Mouse (Mus musculus) forebrain, embryonic 16.5 days (tissue): Measurements from ENCODE around the gene Galnt14. TPM values are rescaled to one million over a fixed set of nuclear protein-coding genes. Genes with fewer than 3 reads are reported as not detected.

Experiments used
- ATAC-seq: fragments of 200-750 bp; cut with Nextera tagmentation; 2 replicates; pipeline ENCODE4 v1.8.0; 2017; ENCODE audit warnings: mild to moderate bottlenecking, moderate library complexity
- H3K27ac ChIP-seq: fragments of 300-500 bp; sonication (generic); 2 replicates; pipeline ENCODE4 v1.5.1; 2014; ENCODE audit warnings: low read length, control low read depth
- H3K27me3 ChIP-seq: fragments of 300-500 bp; sonication (generic); replicated peaks from 2 replicates; pipeline ENCODE4 v1.6.1; 2014; ENCODE audit warnings: low read length; ENCODE audit not compliant: control insufficient read depth, insufficient read depth
- H3K36me3 ChIP-seq: fragments of 300-500 bp; sonication (generic); 2 replicates; pipeline ENCODE4 v1.6.1; 2014; ENCODE audit not compliant: control insufficient read depth, insufficient read depth
- H3K4me1 ChIP-seq: fragments of 300-500 bp; sonication (generic); replicated peaks from 2 replicates; pipeline ENCODE4 v1.6.1; 2014; ENCODE audit warnings: low read length; ENCODE audit not compliant: control insufficient read depth, insufficient read depth
- H3K4me2 ChIP-seq: fragments of 300-500 bp; sonication (generic); 2 replicates; pipeline ENCODE4 v1.6.1; 2014; ENCODE audit warnings: mild to moderate bottlenecking, low read length, control low read depth
- H3K4me3 ChIP-seq: fragments of 300-500 bp; sonication (generic); replicated peaks from 2 replicates; pipeline ENCODE4 v1.5.1; 2014; ENCODE audit warnings: mild to moderate bottlenecking, low read length, control low read depth
- H3K9ac ChIP-seq: fragments of 300-500 bp; sonication (generic); replicated peaks from 2 replicates; pipeline ENCODE4 v1.6.1; 2014; ENCODE audit warnings: low read depth, low read length, control low read depth
- H3K9me3 ChIP-seq: fragments of 300-500 bp; sonication (generic); 2 replicates; pipeline ENCODE4 v1.6.1; 2016; ENCODE audit warnings: low read length; ENCODE audit not compliant: control insufficient read depth
- WGBS: fragments of 180-500 bp; shearing (Covaris S2); extraction: QIAGEN DNeasy Blood & Tissue Kit; methylation state at CpG from one replicate; pipeline ENCODE4 v1.1.7; 2014; 5-methylcytosine and 5-hydroxymethylcytosine counted together
- polyA plus RNA-seq: library from polyadenylated mRNA; unstranded; fragments of >200 nt; fragmentation: Nextera tagmentation; extraction: Ambion mirVana; gene quantifications from 2 replicates; pipeline ENCODE4 v1.2.1, GENCODE M21; 2015

Galnt14 gene
- polyA plus RNA-seq, 1 experiment from 2014 or later, result 12.3 TPM

DNA sequence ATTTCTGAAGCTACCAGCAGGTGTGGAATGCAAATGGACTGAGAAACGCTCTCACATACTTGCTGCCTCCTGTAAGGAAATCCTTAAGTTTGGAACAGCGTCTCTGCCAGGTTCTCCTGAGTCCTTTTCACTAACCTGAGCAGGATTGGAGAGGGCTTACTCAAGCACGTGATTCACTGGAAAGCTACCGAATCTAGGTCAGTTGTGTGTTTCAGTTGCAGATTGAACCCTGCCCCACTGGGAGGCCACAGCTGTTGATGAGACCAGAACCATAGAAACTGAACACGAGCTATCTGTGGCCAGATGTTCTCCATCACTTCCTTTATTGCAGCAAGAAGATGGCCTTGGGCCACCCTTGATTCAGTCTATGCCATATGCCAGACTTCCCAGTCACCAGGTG, 38.3 kb downstream of the Galnt14 start:
- no peaks in the 10 kb centered on the region for H3K27me3 ChIP-seq
- no peak overlapping the region for H3K4me2 ChIP-seq
- no peak for ATAC-seq
- H3K36me3 ChIP-seq, result no peaks in the 10 kb centered on the region
- no peaks in the 10 kb centered on the region for H3K9me3 ChIP-seq
- H3K4me1 ChIP-seq, result 0 out of 2 replicates have a peak, but pooled peaks cover 3% of the 10 kb centered on the region
- 75% methylated on average over 5 of the region's 5 CpGs for WGBS
- H3K4me3 ChIP-seq, result no peak overlapping the region
- H3K9ac ChIP-seq, result no peak overlapping the region
- no peak overlapping the region for H3K27ac ChIP-seq

GRCm38 (mm10) chr17:73670048-73670447, 40.2 kb downstream of the Galnt14 start:
- Histone ChIP-seq H3K4me2 (no peak overlapping the region), H3K4me3 (no peak overlapping the region), H3K27me3 (no peaks in the 10 kb centered on the region), H3K36me3 (no peaks in the 10 kb centered on the region), H3K9ac (no peak overlapping the region), H3K9me3 (no peaks in the 10 kb centered on the region), H3K4me1 (0 out of 2 replicates have a peak, but pooled peaks cover 3% of the 10 kb centered on the region), H3K27ac (no peak overlapping the region)
- WGBS, result 33% methylated on average over 2 of the region's 2 CpGs
- ATAC-seq, result peak; percentile 84

DNA sequence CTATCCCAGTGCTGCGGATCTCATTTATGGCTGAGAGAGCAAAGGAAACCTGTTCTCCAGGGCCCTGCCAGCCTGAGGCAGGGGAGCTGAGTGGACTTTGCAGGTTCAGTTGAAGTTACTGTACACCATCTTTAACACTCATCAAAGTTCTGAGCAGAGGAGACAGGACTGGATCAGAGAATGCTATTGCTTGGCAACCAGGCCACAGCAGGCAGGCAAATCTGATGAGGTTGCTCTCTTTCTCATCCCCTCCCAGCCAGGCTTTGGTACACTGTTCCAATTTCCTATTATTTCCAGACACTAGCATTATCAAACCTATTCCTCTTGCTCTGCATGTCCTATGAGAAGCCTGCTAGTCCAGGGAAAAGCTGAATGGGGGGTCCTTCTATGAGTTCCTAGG, 41.3 kb downstream of the Galnt14 start:
- Histone ChIP-seq H3K27me3 (no peaks in the 10 kb centered on the region), H3K36me3 (no peaks in the 10 kb centered on the region), H3K4me3 (no peak overlapping the region), H3K9me3 (no peaks in the 10 kb centered on the region), H3K4me1 (0 out of 2 replicates have a peak, but pooled peaks cover 3% of the 10 kb centered on the region), H3K9ac (no peak overlapping the region), H3K27ac (no peak overlapping the region), H3K4me2 (no peak overlapping the region)
- WGBS, result 88% methylated on average over 1 of the region's 1 CpGs
- no peak for ATAC-seq

- Histone ChIP-seq H3K4me1 (peaks cover 5% of the 10 kb centered on the region), H3K4me3 (no peak overlapping the region), H3K4me2 (no peak overlapping the region), H3K9me3 (no peaks in the 10 kb centered on the region), H3K9ac (no peak overlapping the region), H3K27me3 (no peaks in the 10 kb centered on the region), H3K36me3 (no peaks in the 10 kb centered on the region), H3K27ac (no peak overlapping the region)
- ATAC-seq, result no peak
- 74% methylated on average over 3 of the region's 3 CpGs for WGBS
Observed at GRCm38 (mm10) chr17:73663237-73663636, 47.0 kb downstream of the Galnt14 start.

DNA sequence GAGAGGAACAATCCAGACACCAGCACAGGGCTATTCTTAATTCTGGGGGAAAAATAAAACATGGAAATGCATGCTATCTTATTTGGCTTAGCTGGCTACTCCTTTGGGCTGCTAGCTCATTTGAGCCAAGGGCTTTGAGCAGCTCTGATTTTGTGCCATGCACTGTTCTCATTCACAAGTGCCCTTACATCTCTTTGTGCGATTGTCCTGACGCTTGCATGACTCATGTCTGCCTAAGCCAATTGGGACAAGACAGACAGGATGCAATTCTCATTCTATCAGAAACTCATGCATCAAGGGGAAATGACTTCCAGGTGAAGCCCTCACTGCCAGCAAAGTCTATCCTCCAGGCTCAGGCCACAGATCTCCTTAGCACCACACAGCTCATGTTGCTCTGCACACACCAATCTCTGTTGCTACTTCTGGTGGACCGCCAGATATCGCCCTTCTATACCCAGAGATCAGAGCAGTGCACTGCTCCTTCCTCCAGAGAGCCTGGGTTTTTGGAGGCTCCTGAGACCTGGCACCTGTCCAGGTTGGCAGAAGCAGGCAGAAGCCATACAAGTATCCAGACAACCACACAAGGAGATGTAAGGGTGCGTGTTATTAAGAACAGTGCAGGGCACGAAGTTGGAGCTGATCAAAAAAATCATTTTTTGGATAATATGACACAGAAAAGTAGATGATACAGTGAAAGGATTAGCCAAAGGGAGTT, 51.4 kb downstream of the Galnt14 start:
- H3K9me3 ChIP-seq, result no peaks in the 10 kb centered on the region
- H3K27me3 ChIP-seq, result no peaks in the 10 kb centered on the region
- no peak overlapping the region for H3K9ac ChIP-seq
- H3K4me3 ChIP-seq, result no peak overlapping the region
- peak; percentile 49; the same call in 1 of the 2 replicates for ATAC-seq
- H3K27ac ChIP-seq, result no peak overlapping the region
- no peak overlapping the region for H3K4me2 ChIP-seq
- H3K36me3 ChIP-seq, result no peaks in the 10 kb centered on the region
- WGBS, result 70% methylated on average over 6 of the region's 6 CpGs
- H3K4me1 ChIP-seq, result peaks cover 5% of the 10 kb centered on the region

DNA sequence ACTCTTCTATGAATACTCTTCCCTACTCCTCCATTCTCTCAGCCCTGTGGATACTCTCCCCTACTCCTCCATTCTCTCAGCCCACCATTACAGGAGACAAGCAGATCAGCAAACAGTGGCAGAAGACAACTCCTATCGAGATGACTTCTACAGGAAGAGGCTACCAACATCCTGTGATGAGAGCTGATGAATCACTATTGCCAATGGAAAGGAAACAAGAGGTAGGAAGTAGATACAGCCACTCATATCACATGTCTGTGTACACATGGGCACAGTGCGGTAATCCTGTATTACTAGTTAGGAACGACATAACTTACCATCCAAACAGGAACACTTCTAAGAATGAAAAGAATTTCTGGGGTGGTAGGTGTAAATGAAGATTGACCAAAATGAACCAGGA, 53.9 kb downstream of the Galnt14 start:
- ATAC-seq, result no peak
- WGBS, result 89% methylated on average over 3 of the region's 3 CpGs
- no peak overlapping the region for H3K4me2 ChIP-seq
- no peaks in the 10 kb centered on the region for H3K27me3 ChIP-seq
- H3K9me3 ChIP-seq, result no peaks in the 10 kb centered on the region
- H3K36me3 ChIP-seq, result no peaks in the 10 kb centered on the region
- H3K4me3 ChIP-seq, result no peak overlapping the region
- H3K9ac ChIP-seq, result no peak overlapping the region
- H3K27ac ChIP-seq, result no peak overlapping the region
- H3K4me1 ChIP-seq, result peaks cover 5% of the 10 kb centered on the region

DNA sequence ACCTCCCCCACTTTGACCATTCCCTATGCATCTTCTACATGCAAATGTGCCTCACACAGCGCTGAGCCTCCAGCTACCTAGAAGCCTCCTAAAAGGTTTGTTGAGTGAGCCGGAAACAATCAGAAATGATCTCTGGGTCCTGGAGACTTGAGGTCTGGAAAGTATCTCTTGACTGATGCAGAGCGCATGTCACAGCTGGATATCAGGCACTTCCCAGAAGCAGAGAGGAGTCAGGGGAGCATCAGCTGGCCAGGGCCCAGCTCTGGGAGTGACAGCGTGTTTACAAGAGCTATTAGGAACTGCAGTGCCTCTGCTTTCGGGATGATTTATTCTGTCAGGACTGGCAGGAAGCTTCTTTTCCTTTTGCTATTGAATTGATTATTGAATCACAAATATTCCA, 56.0 kb downstream of the Galnt14 start:
- no peak overlapping the region for H3K4me2 ChIP-seq
- no peaks in the 10 kb centered on the region for H3K27me3 ChIP-seq
- H3K27ac ChIP-seq, result no peak overlapping the region
- no peaks in the 10 kb centered on the region for H3K9me3 ChIP-seq
- H3K4me1 ChIP-seq, result peaks cover 5% of the 10 kb centered on the region
- H3K36me3 ChIP-seq, result no peaks in the 10 kb centered on the region
- no peak overlapping the region for H3K4me3 ChIP-seq
- 62% methylated on average over 5 of the region's 5 CpGs for WGBS
- no peak overlapping the region for H3K9ac ChIP-seq
- ATAC-seq, result peak; percentile 31; the same call in 1 of the 2 replicates

DNA sequence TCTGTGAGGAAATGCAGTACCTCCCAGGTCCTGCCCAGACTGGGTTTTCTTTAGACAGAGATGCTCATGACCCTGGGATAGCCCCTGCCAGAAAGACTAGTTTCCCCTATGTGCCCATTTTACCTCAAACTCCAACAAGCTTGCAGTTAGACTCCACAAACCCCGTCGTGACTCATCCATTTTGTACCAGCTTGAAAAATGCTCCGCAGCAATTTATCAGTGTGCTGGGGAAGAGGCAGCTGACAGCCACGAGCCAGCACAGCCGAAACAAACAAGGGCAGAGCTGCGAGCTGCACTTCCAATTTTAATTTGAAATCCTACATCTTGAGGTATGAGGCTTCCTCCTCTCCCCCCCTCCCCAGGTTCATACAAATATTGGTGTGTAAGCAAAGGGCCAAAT, 60.9 kb downstream of the Galnt14 start:
- no peak overlapping the region for H3K9ac ChIP-seq
- WGBS, result 77% methylated on average over 6 of the region's 6 CpGs
- H3K4me2 ChIP-seq, result no peak overlapping the region
- no peak overlapping the region for H3K27ac ChIP-seq
- H3K4me1 ChIP-seq, result no peaks in the 10 kb centered on the region
- no peak for ATAC-seq
- no peak overlapping the region for H3K4me3 ChIP-seq
- no peaks in the 10 kb centered on the region for H3K36me3 ChIP-seq
- no peaks in the 10 kb centered on the region for H3K27me3 ChIP-seq
- no peaks in the 10 kb centered on the region for H3K9me3 ChIP-seq

GRCm38 (mm10) chr17:73641676-73642075, 68.6 kb downstream of the Galnt14 start:
- no peak for ATAC-seq
- no peaks in the 10 kb centered on the region for H3K27me3 ChIP-seq
- H3K4me2 ChIP-seq, result no peak overlapping the region
- no peaks in the 10 kb centered on the region for H3K9me3 ChIP-seq
- no peak overlapping the region for H3K4me3 ChIP-seq
- 88% methylated on average over 7 of the region's 7 CpGs for WGBS
- no peak overlapping the region for H3K27ac ChIP-seq
- H3K4me1 ChIP-seq, result no peaks in the 10 kb centered on the region
- no peaks in the 10 kb centered on the region for H3K36me3 ChIP-seq
- no peak overlapping the region for H3K9ac ChIP-seq

GRCm38 (mm10) chr17:73640117-73640480, 70.2 kb downstream of the Galnt14 start:
- no peak overlapping the region for H3K4me2 ChIP-seq
- WGBS, result 53% methylated on average over 3 of the region's 3 CpGs
- H3K27me3 ChIP-seq, result no peaks in the 10 kb centered on the region
- H3K4me3 ChIP-seq, result no peak overlapping the region
- H3K9ac ChIP-seq, result no peak overlapping the region
- no peaks in the 10 kb centered on the region for H3K4me1 ChIP-seq
- no peaks in the 10 kb centered on the region for H3K36me3 ChIP-seq
- ATAC-seq, result no peak
- H3K9me3 ChIP-seq, result no peaks in the 10 kb centered on the region
- H3K27ac ChIP-seq, result no peak overlapping the region
